Mouse (Mus musculus): ENCODE data around the gene Ccdc148.

Ccdc148 gene

DNA sequence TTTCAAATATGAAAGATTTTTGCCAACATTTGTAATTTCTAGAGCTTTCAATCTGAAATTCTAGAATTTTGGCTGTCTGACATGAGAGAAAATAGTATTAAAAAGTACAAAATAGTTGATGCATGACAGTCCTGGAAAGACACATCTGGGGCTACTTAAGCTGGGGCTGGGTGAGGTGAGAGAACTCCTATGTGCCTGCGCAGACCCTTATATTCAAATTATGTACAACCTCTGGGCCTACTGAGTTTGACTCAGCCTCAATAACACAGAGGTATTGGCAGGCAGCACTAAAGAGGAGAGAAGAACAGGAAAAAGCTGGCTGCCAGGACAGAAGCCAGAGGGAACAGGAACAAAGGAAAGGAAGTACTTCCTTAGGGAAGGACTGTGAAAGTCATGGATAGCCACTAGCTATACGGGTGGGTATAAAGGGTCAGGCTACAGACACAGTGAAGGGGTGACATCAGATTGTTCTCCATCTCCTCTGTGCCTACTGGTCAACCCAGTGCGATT is 381.4 kb downstream of the Ccdc148 start:
- no peak for DNase-seq

DNA sequence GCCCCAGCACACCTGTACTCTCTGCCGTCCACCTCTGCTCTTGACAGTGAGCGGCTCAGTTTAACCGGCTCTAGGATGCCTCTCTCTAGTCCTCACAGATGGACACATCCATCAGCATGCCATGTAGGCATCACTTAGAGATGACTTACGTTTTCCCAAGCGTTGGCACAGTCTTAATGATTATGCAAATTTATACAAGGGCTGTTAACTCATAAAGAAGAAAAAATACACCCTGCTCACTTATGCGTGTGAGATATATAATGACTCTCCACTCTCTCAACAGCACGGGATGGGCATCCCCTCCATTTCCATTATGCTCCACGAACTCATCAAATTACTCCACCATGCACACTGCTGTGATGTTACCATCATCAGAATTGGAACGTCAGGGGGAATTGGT is 386.6 kb downstream of the Ccdc148 start:
- no peak for DNase-seq

All from kidney, postnatal 36 days (tissue).